Mouse (Mus musculus): ENCODE results near the gene Ramp1. TPM values are rescaled to one million over a fixed set of nuclear protein-coding genes. Genes with fewer than 3 reads are reported as not detected.

Ramp1 gene
- 10 to 100 TPM; 37.4 to 43.2 TPM for total RNA-seq (2021)
- long read RNA-seq, transcript Ramp1-201 (3 exons, 2,325 nt), result major isoform, 89 of 106 reads
- long read RNA-seq, partial matches to known transcripts, result 2 of 106 reads
- long read RNA-seq, other reads (novel, unspliced or antisense), result 14 of 106 reads

- DNase-seq (ENCODE audit: low spot score in 2 of 2), result peak; percentile 53 to 65
Measured at GRCm38 (mm10) chr1:91179533-91180173, at the start of gene Ramp1. Gene Ramp1, plus strand, starts transcription at chr1:91179822.

- DNase-seq (ENCODE audit: low spot score in 2 of 2), result no peak
Measured at GRCm38 (mm10) chr1:91137036-91137435, 42.6 kb upstream of the Ramp1 start.

GRCm38 (mm10) chr1:91144813-91145212 is 34.8 kb upstream of the Ramp1 start, which contains the start of gene Rbm44:
Gene Rbm44, plus strand, starts transcription at chr1:91145089.
- no peak for DNase-seq (ENCODE audit: low spot score in 2 of 2)

- DNase-seq (ENCODE audit: low spot score in 2 of 2), result no peak
Measured at GRCm38 (mm10) chr1:91151509-91151908, 28.1 kb upstream of the Ramp1 start.

GRCm38 (mm10) chr1:91166798-91167197 is 12.8 kb upstream of the Ramp1 start:
- DNase-seq (ENCODE audit: low spot score in 2 of 2), result no peak

GRCm38 (mm10) chr1:91169157-91169556 is 10.5 kb upstream of the Ramp1 start:
- no peak for DNase-seq (ENCODE audit: low spot score in 2 of 2)

GRCm38 (mm10) chr1:91174796-91175195 is 4.8 kb upstream of the Ramp1 start:
- DNase-seq (ENCODE audit: low spot score in 2 of 2), result no peak

- DNase-seq (ENCODE audit: low spot score in 2 of 2), result no peak
Measured at GRCm38 (mm10) chr1:91176026-91176425, 3.6 kb upstream of the Ramp1 start.

GRCm38 (mm10) chr1:91176871-91177270 is 2.8 kb upstream of the Ramp1 start:
- DNase-seq (ENCODE audit: low spot score in 2 of 2), result no peak

GRCm38 (mm10) chr1:91179086-91179485 is 536 bp upstream of the Ramp1 start:
- DNase-seq (ENCODE audit: low spot score in 2 of 2), result peak; percentile 80 to 86

- no peak for DNase-seq (ENCODE audit: low spot score in 2 of 2)
Measured at GRCm38 (mm10) chr1:91180174-91180565, 548 bp downstream of the Ramp1 start.

GRCm38 (mm10) chr1:91180723-91181122 is 1.1 kb downstream of the Ramp1 start:
- DNase-seq (ENCODE audit: low spot score in 2 of 2), result peak; percentile 17 to 32

- peak; percentile 13 to 28 for DNase-seq (ENCODE audit: low spot score in 2 of 2)
Measured at GRCm38 (mm10) chr1:91181261-91181660, 1.6 kb downstream of the Ramp1 start.

GRCm38 (mm10) chr1:91181784-91182450 is 2.3 kb downstream of the Ramp1 start:
- DNase-seq (ENCODE audit: low spot score in 2 of 2), result peak; percentile 44 to 47

GRCm38 (mm10) chr1:91183305-91183704 is 3.7 kb downstream of the Ramp1 start:
- DNase-seq (ENCODE audit: low spot score in 2 of 2), result peak in 1 of 2 experiments; percentile 4

GRCm38 (mm10) chr1:91186677-91187076 is 7.1 kb downstream of the Ramp1 start:
- DNase-seq (ENCODE audit: low spot score in 2 of 2), result peak in 1 of 2 experiments; percentile 11

- DNase-seq (ENCODE audit: low spot score in 2 of 2), result peak; percentile 4 to 9
Measured at GRCm38 (mm10) chr1:91187315-91187714, 7.7 kb downstream of the Ramp1 start.

- peak; percentile 4 to 6 for DNase-seq (ENCODE audit: low spot score in 2 of 2)
Measured at GRCm38 (mm10) chr1:91187786-91188640, 8.4 kb downstream of the Ramp1 start.

- DNase-seq (ENCODE audit: low spot score in 2 of 2), result peak in 1 of 2 experiments; percentile 8
Measured at GRCm38 (mm10) chr1:91188851-91189460, 9.3 kb downstream of the Ramp1 start.

GRCm38 (mm10) chr1:91192184-91192583 is 12.6 kb downstream of the Ramp1 start:
- DNase-seq (ENCODE audit: low spot score in 2 of 2), result peak in 1 of 2 experiments; percentile 3

GRCm38 (mm10) chr1:91193242-91193641 is 13.6 kb downstream of the Ramp1 start:
- DNase-seq (ENCODE audit: low spot score in 2 of 2), result no peak

Data from layer of hippocampus, postnatal 10 days (tissue).